Mouse (Mus musculus) heart, postnatal 0 days (tissue): ENCODE measurements around the gene Cct7. TPM values are rescaled to one million over a fixed set of nuclear protein-coding genes. Genes with fewer than 3 reads are reported as not detected.

Experiments
- ATAC-seq: fragments of 200-750 bp; cut with Nextera tagmentation; 2 replicates; pipeline ENCODE4 v1.8.0; 2017; ENCODE audit warnings: low read depth, moderate number of reproducible peaks, moderate library complexity; ENCODE audit not compliant: insufficient read depth
- DNase-seq: peaks from one replicate; pipeline ENCODE4 v3.0.0-alpha.2; 2016; ENCODE audit warnings: low spot score
- H3K27ac ChIP-seq: fragments of 300-500 bp; sonication (generic); 2 replicates; pipeline ENCODE4 v1.5.1; 2014; ENCODE audit warnings: low read depth, mild to moderate bottlenecking
- H3K27me3 ChIP-seq: fragments of 300-500 bp; sonication (generic); 2 replicates; pipeline ENCODE4 v1.6.1; 2014; ENCODE audit warnings: low read length, mixed read lengths; ENCODE audit not compliant: control insufficient read depth, insufficient read depth
- H3K36me3 ChIP-seq: fragments of 300-500 bp; sonication (generic); replicated peaks from 2 replicates; pipeline ENCODE4 v1.6.1; 2014; ENCODE audit warnings: low read length, mixed read lengths; ENCODE audit not compliant: control insufficient read depth, insufficient read depth
- H3K4me1 ChIP-seq: fragments of 300-500 bp; sonication (generic); 2 replicates; pipeline ENCODE4 v1.6.1; 2014; ENCODE audit warnings: antibody characterized with exemption; ENCODE audit not compliant: control insufficient read depth, insufficient read depth
- H3K4me2 ChIP-seq: fragments of 300-500 bp; sonication (generic); 2 replicates; pipeline ENCODE4 v1.6.1; 2014; ENCODE audit warnings: low read depth, mild to moderate bottlenecking, low read length, moderate library complexity
- H3K4me3 ChIP-seq: fragments of 300-500 bp; sonication (generic); 2 replicates; pipeline ENCODE4 v1.5.1; 2014; ENCODE audit warnings: low read depth, low read length
- H3K9ac ChIP-seq: fragments of 300-500 bp; sonication (generic); replicated peaks from 2 replicates; pipeline ENCODE4 v1.6.1; 2014; ENCODE audit warnings: low read depth, low read length, mixed read lengths
- H3K9me3 ChIP-seq: fragments of 300-500 bp; sonication (generic); replicated peaks from 2 replicates; pipeline ENCODE4 v1.6.1; 2016; ENCODE audit warnings: low read length; ENCODE audit not compliant: control insufficient read depth
- CTCF ChIP-seq: IDR thresholded peaks from 2 replicates; pipeline ENCODE4 v1.5.1; 2016; ENCODE audit warnings: antibody characterized with exemption, control low read depth, low read depth
- EP300 ChIP-seq: IDR thresholded peaks from 2 replicates; pipeline ENCODE4 v1.6.1; 2016; ENCODE audit warnings: antibody characterized with exemption, low read depth
- WGBS: fragments of 180-500 bp; shearing (Covaris S2); extraction: QIAGEN DNeasy Blood & Tissue Kit; methylation state at CpG from one replicate; pipeline ENCODE4 v1.1.7; 2014; 5-methylcytosine and 5-hydroxymethylcytosine counted together
- polyA plus RNA-seq: library from polyadenylated mRNA; unstranded; fragments of >200 nt; fragmentation: Nextera tagmentation; extraction: Ambion mirVana; gene quantifications from 2 replicates; pipeline ENCODE4 v1.2.1, GENCODE M21; 2015
- total RNA-seq: library from RNA; depleted of rRNA; stranded (reverse); fragments of >200 nt; gene quantifications from 2 replicates; pipeline ENCODE4 v1.2.3, GENCODE M21; 2014; ENCODE audit warnings: low replicate concordance

The Cct7 gene
- total and polyA plus RNA-seq, 2 experiments from 2014 or later, result 138 to 246 TPM

DNA sequence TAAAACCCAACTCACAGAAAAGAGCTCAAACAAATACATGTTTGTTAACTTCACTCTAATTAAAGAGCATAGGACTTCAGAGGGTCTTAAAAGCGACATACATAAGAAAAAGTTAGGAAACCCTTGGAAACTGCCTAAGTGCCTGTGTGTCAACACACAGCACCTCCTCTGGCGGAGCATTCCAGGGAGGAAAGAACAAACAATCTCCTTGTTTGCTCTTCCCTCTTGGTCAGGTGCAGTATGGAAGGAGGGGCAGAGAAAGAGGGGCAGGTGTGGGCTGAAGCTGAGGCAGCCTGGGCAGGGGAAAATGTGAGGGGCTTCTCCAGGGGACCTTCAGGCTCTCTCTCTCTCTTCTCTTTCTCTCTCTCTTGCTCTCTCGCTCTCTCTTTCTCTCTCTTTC is 35.5 kb upstream of the Cct7 start:
- Histone ChIP-seq H3K9me3 (no peaks in the 10 kb centered on the region), H3K36me3 (no peaks in the 10 kb centered on the region), H3K4me1 (no peaks in the 10 kb centered on the region), H3K27ac (no peak overlapping the region), H3K9ac (no peak overlapping the region), H3K27me3 (no peaks in the 10 kb centered on the region), H3K4me3 (no peak overlapping the region), H3K4me2 (no peak overlapping the region)
- TF ChIP-seq CTCF, result no peak
- TF ChIP-seq EP300, result no peak
- 49% methylated on average over 3 of the region's 3 CpGs for WGBS
- DNase-seq (no peak), ATAC-seq (no peak)

- Histone ChIP-seq H3K27ac (no peak overlapping the region), H3K4me3 (no peak overlapping the region), H3K9me3 (no peaks in the 10 kb centered on the region), H3K9ac (no peak overlapping the region), H3K27me3 (peaks cover 10% of the 10 kb centered on the region; the same call in 1 of the 2 replicates), H3K4me1 (no peaks in the 10 kb centered on the region), H3K4me2 (no peak overlapping the region), H3K36me3 (no peaks in the 10 kb centered on the region)
- ATAC-seq, result no peak
- DNase-seq, result no peak
- WGBS, result 71% methylated on average over 2 of the region's 2 CpGs
- no peak for TF ChIP-seq CTCF
- TF ChIP-seq EP300, result no peak
These were observed 32.2 kb upstream of the Cct7 start for GRCm38 (mm10) chr6:85419150-85419549.

- Histone ChIP-seq H3K27ac (no peak within 1 kb of the TSS), H3K27me3 (peaks cover 10% of the 10 kb centered on the region; the same call in 1 of the 2 replicates), H3K4me1 (no peaks in the 10 kb centered on the region), H3K4me2 (no peak within 1 kb of the TSS), H3K4me3 (no peak within 1 kb of the TSS), H3K9me3 (no peaks in the 10 kb centered on the region), H3K9ac (0 out of 2 replicates have a peak within 1 kb of the TSS, but pooled peaks have one; percentile 5), H3K36me3 (no peaks in the 10 kb centered on the region)
- WGBS, result 10% methylated on average over 28 of the region's 28 CpGs
- TF ChIP-seq EP300 (no peak), CTCF (no peak)
- ATAC-seq, result no peak
- no peak for DNase-seq
These were observed 27.4 kb upstream of the Cct7 start, which contains the start of gene Noto for GRCm38 (mm10) chr6:85423836-85424379. Gene Noto (plus strand): TSS chr6:85423886.

- H3K9me3 ChIP-seq, result no peaks in the 10 kb centered on the region
- 49% methylated on average over 8 of the region's 8 CpGs for WGBS
- peak overlapping the region; percentile 92 for H3K4me3 ChIP-seq
- no peak overlapping the region for H3K27ac ChIP-seq
- peak overlapping the region; percentile 96 for H3K4me2 ChIP-seq
- ATAC-seq (no peak), DNase-seq (no peak)
- no peak for TF ChIP-seq EP300
- no peak for TF ChIP-seq CTCF
- H3K9ac ChIP-seq, result peak overlapping the region; percentile 70
- H3K4me1 ChIP-seq, result peaks cover 6% of the 10 kb centered on the region; the same call in 1 of the 2 replicates
- H3K36me3 ChIP-seq, result no peaks in the 10 kb centered on the region
- H3K27me3 ChIP-seq, result no peaks in the 10 kb centered on the region
These were observed 20.0 kb upstream of the Cct7 start for GRCm38 (mm10) chr6:85431274-85431841.

DNA sequence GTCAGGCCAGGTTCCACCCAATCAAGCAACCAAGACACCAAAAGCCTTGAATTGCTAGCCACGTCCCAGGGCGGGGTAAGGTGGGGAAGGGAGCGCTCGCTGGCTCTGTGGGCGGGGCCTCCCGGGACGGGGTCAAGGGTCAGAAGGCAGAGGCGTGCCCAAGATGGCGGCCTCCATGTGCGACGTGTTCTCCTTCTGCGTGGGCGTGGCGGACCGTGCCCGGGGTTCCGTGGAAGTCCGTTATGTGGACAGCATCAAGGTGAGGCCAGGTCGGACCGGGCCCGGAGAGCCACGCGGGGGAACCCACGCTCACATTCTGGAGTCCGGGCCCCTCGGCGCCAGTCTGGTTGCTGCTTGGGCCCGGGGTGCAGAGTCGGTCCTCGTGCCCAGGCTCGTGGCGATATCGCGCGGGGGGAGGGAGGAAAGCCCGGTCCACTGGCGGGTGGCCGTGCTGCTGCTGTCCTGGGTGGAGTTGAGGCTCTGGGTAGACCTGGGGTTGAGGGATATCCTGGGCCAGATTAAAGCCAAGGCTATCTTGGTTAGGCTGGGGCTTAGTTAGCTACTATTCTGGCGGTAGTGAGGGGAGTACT is 19.4 kb upstream of the Cct7 start, which contains the start of gene Smyd5:
Gene Smyd5, plus strand, starts transcription at position 148 of the 590 bp plus-strand sequence.
- Histone ChIP-seq H3K4me2 (peak within 1 kb of the TSS; percentile 96), H3K27ac (no peak within 1 kb of the TSS), H3K4me1 (peaks cover 6% of the 10 kb centered on the region; the same call in 1 of the 2 replicates), H3K4me3 (peak within 1 kb of the TSS; percentile 92), H3K36me3 (no peaks in the 10 kb centered on the region), H3K9me3 (no peaks in the 10 kb centered on the region), H3K27me3 (no peaks in the 10 kb centered on the region), H3K9ac (peak within 1 kb of the TSS; percentile 70)
- no peak for TF ChIP-seq CTCF
- TF ChIP-seq EP300, result no peak
- DNase-seq (peak; percentile 56), ATAC-seq (peak; percentile 89)
- under 1% methylated on average over 38 of the region's 39 CpGs for WGBS
